Mouse (Mus musculus) frontal cortex, postnatal 25 days (tissue): Measurements from ENCODE around the gene Glycam1.
A peak's percentile ranks its signal among the peaks of the same experiment; 100 is the strongest.

Source experiments
- DNase-seq, 2 experiments: peaks; one replicate each; pipeline ENCODE4 v3.0.0; 2022; ENCODE audit warnings: low spot score in 2 of 2

Glycam1 gene

DNA sequence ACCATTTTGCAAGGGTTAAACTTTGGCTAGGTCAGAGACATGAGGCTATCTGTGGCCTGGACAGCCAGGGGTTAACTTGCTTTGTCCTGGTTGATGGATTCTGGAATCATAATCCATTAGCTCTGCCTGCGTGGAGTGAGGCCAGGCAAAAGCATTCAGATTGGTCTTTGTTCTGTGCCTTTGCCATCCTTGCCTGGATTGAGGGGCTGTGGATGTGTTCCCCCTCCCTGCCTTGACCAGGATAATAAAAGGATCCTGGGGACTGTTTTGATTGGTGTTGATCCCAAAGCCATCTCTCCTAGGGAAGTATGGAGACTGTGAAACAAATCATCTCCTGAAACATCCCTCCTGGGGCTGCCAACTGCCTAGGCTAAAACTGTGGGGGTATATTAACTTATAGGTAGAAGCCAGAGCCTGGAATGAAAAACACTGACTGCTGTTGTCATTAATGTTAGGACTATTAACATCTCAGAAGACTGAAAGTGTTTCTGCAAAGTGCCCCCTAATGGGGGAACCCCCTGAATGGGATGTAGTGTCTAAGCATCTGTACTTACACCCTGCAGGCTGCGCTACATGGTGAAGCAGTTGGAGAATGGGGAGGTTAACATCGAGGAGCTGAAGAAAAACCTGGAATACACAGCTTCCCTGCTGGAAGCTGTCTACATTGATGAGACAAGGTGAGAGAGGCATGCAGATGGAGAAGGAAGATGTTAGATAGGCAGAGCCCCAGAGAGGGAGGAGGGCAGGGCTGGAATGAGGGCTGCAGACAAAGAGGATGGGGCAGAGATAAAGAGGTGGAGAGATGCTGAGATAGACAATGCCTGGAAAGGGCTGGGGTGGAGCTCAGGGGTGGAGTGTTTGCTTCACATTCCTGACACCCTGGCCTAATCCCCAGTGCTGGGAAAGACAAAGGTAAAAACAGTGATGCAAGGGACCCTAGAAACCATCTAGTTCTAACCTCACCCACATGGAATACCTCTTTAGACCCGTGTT lies 45.2 kb downstream of the Glycam1 start:
- no peak for DNase-seq

DNA sequence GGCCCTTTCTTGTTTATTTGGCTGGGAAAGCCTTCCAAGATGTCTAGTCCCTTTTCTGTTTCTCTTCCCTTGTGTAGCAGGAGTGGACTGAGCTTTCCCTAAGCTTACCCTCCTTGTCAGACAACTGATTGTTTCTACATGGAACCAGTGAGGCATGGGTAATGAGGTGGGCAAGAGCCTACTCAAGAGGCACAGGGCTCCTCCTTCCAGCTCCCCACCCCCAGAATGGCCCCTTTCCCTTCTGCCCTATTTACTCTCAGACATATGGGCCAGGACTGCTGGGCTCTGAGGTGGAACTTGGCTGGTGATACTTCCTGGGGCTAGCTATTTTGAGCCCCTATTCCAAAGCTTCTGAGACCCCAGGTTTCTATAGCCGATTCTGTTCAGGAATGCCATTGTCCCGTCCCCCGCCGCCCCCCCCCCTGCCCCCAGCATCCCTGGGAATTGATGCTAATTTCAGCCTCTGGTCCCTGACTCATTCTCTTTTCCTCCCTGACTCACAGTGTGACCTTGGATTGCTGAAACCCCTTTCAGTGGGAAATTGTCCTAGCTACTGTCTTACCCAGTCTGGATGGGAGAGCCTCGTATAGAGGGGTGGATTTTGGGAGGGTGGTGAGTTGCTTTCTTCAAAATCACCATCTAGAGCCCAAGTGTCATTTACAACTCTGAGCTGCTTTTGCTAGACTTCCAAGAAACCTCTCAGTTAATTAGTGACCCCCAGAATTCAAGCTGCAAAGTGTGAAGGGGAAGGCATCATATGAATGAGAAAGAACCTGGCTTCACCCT lies 46.1 kb downstream of the Glycam1 start:
- DNase-seq, result no peak

DNA sequence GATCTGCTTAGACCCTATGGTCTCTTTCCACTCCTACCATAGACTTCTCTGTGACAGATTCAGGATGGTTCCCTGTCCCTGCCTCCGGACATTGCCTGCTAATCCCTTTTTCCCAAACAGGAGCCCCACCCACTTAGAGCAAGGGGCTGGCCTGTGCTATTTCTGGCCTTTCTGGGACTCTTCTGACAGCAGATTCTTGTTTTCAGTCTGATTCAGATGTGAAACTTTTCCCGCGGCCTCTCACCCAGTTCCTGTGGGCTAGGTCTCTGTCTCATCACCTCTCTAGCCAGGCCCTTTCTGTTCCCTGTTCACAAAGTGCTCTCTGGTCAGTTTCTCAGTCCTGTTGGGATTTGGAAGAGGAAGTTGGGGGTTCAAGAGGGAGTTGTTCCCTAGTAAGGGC lies 50.0 kb downstream of the Glycam1 start:
- no peak for DNase-seq

DNA sequence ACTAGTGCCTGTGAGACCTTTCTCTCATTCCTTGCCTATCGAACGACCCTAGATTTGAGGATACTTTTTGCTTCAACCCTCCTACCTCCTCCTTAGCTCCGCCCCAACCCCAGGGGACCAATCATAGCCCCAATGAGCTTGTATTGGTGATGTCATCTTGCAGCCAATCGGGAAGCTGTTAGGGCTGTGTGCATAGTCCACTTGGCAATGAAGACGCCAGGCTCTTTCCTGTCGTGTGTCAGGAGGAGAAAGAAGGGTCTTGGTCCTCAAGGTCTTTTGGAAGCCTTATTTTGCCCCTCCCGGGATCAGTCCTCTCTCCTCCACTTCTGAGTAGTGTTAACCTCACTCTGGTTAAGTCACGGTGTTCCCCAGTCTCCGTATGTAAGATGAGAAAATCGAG lies 50.8 kb downstream of the Glycam1 start:
- DNase-seq, result peak in 1 of 2 experiments; percentile 64

DNA sequence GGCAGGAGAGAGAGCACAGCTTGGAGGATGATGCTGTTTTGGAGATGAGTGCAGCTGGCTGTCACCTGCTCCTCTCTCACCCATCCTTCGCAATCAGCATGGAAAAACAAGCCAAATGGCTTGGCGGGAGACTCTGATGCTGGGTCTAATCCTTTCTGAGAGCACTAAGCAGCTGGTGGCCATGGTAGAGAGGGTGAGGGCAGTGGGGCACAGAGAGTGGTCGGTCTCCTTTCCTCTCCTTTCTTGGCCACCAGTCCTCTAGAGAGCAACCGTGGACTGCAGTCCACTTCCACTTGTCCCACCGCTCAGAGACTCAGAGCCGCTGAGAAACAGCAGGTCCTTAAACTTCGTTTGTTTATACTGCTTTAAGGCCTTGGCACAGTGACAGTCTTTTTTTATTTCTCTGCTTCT lies 51.3 kb downstream of the Glycam1 start:
- no peak for DNase-seq
